Mouse (Mus musculus) limb, embryonic 11.5 days (tissue): ENCODE data around the gene Ly6g6e. TPM values are rescaled to one million over a fixed set of nuclear protein-coding genes. Genes with fewer than 3 reads are reported as not detected.
A peak's percentile ranks its signal among the peaks of the same experiment; 100 is the strongest.

Experiments used
- ATAC-seq: fragments of 200-750 bp; cut with Nextera tagmentation; 2 replicates; pipeline ENCODE4 v1.8.0; 2017; ENCODE audit warnings: low read depth; ENCODE audit not compliant: insufficient number of reproducible peaks, low FRiP score, low TSS enrichment
- DNase-seq: peaks from one replicate; pipeline ENCODE4 v3.0.0-alpha.2; 2015; ENCODE audit warnings: low spot score
- H3K27ac ChIP-seq: fragments of 300-500 bp; sonication (generic); replicated peaks from 2 replicates; pipeline ENCODE4 v1.5.1; 2014; ENCODE audit warnings: low read depth, mild to moderate bottlenecking, low read length
- H3K27me3 ChIP-seq: fragments of 300-500 bp; sonication (generic); 2 replicates; pipeline ENCODE4 v1.6.1; 2014; ENCODE audit warnings: mild to moderate bottlenecking, low read length, mixed read lengths; ENCODE audit not compliant: control insufficient read depth, insufficient read depth
- H3K36me3 ChIP-seq: fragments of 300-500 bp; sonication (generic); 2 replicates; pipeline ENCODE4 v1.6.1; 2014; ENCODE audit warnings: mild to moderate bottlenecking, low read length, moderate library complexity, mixed read lengths; ENCODE audit not compliant: control insufficient read depth, insufficient read depth
- H3K4me1 ChIP-seq: fragments of 300-500 bp; sonication (generic); 2 replicates; pipeline ENCODE4 v1.6.1; 2014; ENCODE audit warnings: low read length, mixed read lengths; ENCODE audit not compliant: control insufficient read depth, insufficient read depth
- H3K4me2 ChIP-seq: fragments of 300-500 bp; sonication (generic); 2 replicates; pipeline ENCODE4 v1.6.1; 2014; ENCODE audit warnings: low read depth, mild to moderate bottlenecking, moderate library complexity; ENCODE audit not compliant: severe bottlenecking
- H3K4me3 ChIP-seq: fragments of 300-500 bp; sonication (generic); 2 replicates; pipeline ENCODE4 v1.5.1; 2014; ENCODE audit warnings: low read depth, low read length
- H3K9ac ChIP-seq: fragments of 300-500 bp; sonication (generic); 2 replicates; pipeline ENCODE4 v1.6.1; 2014; ENCODE audit warnings: mild to moderate bottlenecking, low read length
- H3K9me3 ChIP-seq: fragments of 300-500 bp; sonication (generic); 2 replicates; pipeline ENCODE4 v1.6.1; 2016; ENCODE audit warnings: low read length; ENCODE audit not compliant: control insufficient read depth
- whole genome bisulfite sequencing: fragments of 180-500 bp; shearing (Covaris S2); extraction: QIAGEN DNeasy Blood & Tissue Kit; methylation state at CpG from one replicate; pipeline ENCODE4 v1.1.7; 2014; 5-methylcytosine and 5-hydroxymethylcytosine counted together
- polyA plus RNA-seq: library from polyadenylated mRNA; unstranded; fragments of >200 nt; fragmentation: Nextera tagmentation; extraction: Ambion mirVana; gene quantifications from 2 replicates; pipeline ENCODE4 v1.2.1, GENCODE M21; 2014

Ly6g6e gene
- polyA plus RNA-seq, 1 experiment from 2014 or later = 1.5 TPM

GRCm38 (mm10) chr17:35048149-35048931 is 28.4 kb upstream of the Ly6g6e start:
- WGBS = 38% methylated on average over 11 of the region's 11 CpGs
- H3K9me3 ChIP-seq = no peaks in the 10 kb centered on the region
- H3K4me3 ChIP-seq = no peak overlapping the region
- H3K9ac ChIP-seq = peak overlapping the region; percentile 38
- H3K36me3 ChIP-seq = peaks cover 5% of the 10 kb centered on the region
- no peak overlapping the region; the same call in 1 of the 2 replicates for H3K4me2 ChIP-seq
- no peak for DNase-seq
- no peak overlapping the region for H3K27ac ChIP-seq
- H3K27me3 ChIP-seq = no peaks in the 10 kb centered on the region
- peaks cover 28% of the 10 kb centered on the region for H3K4me1 ChIP-seq
- no peak for ATAC-seq

- H3K4me2 ChIP-seq = no peak overlapping the region
- peaks cover 10% of the 10 kb centered on the region for H3K36me3 ChIP-seq
- WGBS = 73% methylated on average over 5 of the region's 5 CpGs
- no peak for DNase-seq
- ATAC-seq = no peak
- H3K27me3 ChIP-seq = no peaks in the 10 kb centered on the region
- H3K9me3 ChIP-seq = no peaks in the 10 kb centered on the region
- peak overlapping the region; percentile 87; the same call in 1 of the 2 replicates for H3K27ac ChIP-seq
- H3K4me3 ChIP-seq = peak overlapping the region; percentile 71; the same call in 1 of the 2 replicates
- H3K4me1 ChIP-seq = peaks cover 28% of the 10 kb centered on the region
- no peak overlapping the region for H3K9ac ChIP-seq
These were observed 27.7 kb upstream of the Ly6g6e start for GRCm38 (mm10) chr17:35048932-35049440.

DNA sequence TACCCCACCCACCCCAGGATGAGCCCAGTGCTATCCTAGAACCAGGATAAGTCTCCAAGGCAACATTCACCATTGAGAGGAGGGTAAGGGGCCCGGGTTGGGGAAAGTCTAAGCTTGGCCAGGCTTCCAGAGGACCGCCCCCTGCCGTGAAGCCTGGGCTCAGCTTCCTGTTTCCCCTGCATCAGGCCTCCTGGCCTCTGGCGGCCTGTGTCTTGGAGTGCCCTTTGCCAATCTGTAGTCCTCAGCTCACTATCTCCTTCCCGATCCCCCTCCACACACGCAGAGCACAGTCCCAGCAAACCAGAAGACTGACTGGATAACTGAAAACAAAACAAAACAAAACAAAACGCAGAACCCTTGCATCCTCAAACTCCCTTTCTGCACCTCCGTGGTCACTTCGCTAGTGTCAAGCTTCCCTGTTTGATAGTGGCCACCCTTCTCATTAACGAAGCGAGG is 27.1 kb upstream of the Ly6g6e start, which contains the start of gene Clic1:
TSS of gene Clic1 (plus strand) at position 406 of the 456 bp plus-strand sequence.
- Histone ChIP-seq H3K27me3 (no peaks in the 10 kb centered on the region), H3K4me3 (peak within 1 kb of the TSS; percentile 71), H3K9ac (peak within 1 kb of the TSS; percentile 79), H3K4me1 (peaks cover 28% of the 10 kb centered on the region), H3K36me3 (peaks cover 15% of the 10 kb centered on the region), H3K9me3 (no peaks in the 10 kb centered on the region), H3K4me2 (peak within 1 kb of the TSS; percentile 76), H3K27ac (peak within 1 kb of the TSS; percentile 87)
- 2% methylated on average over 11 of the region's 11 CpGs for WGBS
- ATAC-seq = peak; percentile 10; the same call in 1 of the 2 replicates
- peak; percentile 85 for DNase-seq

DNA sequence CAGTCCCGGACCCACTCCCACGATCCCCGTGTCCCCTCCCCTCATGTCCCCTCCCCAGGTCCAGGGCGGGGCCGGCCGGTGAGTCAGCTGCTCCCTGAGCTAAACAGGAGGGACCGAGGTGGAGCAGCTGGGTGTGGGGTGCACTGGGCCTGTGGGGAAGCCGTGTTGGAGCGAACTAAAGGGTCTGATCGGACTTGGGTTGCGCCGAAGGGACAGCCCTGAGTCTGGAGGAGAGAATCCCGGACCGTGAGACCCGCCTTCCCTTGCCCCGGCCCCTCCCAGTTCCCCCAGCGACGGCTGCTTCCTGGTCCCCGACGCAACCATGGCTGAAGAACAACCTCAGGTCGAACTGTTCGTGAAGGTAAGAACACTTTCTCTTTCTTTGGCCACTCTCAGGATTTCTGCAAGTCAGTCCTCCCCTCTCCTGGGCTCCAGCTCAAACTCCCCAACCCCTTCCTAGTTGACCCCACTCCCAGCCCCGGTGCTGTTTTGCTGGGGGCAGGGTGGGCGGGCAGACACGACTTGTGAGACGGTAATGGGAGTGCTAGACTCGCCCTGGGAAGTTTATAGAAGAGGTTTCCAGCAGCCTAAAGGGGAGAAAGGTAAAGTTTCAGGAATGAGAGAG is 26.5 kb upstream of the Ly6g6e start:
- DNase-seq = peak; percentile 80
- no peaks in the 10 kb centered on the region for H3K9me3 ChIP-seq
- no peaks in the 10 kb centered on the region for H3K27me3 ChIP-seq
- peak overlapping the region; percentile 79 for H3K9ac ChIP-seq
- no peak for ATAC-seq
- H3K4me1 ChIP-seq = peaks cover 28% of the 10 kb centered on the region
- H3K4me2 ChIP-seq = peak overlapping the region; percentile 76
- 1% methylated on average over 27 of the region's 27 CpGs for WGBS
- peak overlapping the region; percentile 71 for H3K4me3 ChIP-seq
- peaks cover 15% of the 10 kb centered on the region for H3K36me3 ChIP-seq
- H3K27ac ChIP-seq = peak overlapping the region; percentile 87

- peak overlapping the region; percentile 85 for H3K27ac ChIP-seq
- DNase-seq = peak; percentile 59
- H3K36me3 ChIP-seq = peaks cover 19% of the 10 kb centered on the region
- peak; percentile 26; the same call in 1 of the 2 replicates for ATAC-seq
- peak overlapping the region; percentile 70 for H3K9ac ChIP-seq
- peaks cover 25% of the 10 kb centered on the region for H3K4me1 ChIP-seq
- no peaks in the 10 kb centered on the region for H3K27me3 ChIP-seq
- peak overlapping the region; percentile 71 for H3K4me3 ChIP-seq
- H3K9me3 ChIP-seq = no peaks in the 10 kb centered on the region
- 4% methylated on average over 21 of the region's 21 CpGs for WGBS
- peak overlapping the region; percentile 76 for H3K4me2 ChIP-seq
These were observed 25.3 kb upstream of the Ly6g6e start for GRCm38 (mm10) chr17:35051156-35052086.

- Histone ChIP-seq H3K36me3 (peaks cover 19% of the 10 kb centered on the region), H3K9me3 (no peaks in the 10 kb centered on the region), H3K9ac (peak overlapping the region; percentile 70; the same call in 1 of the 2 replicates), H3K27ac (peak overlapping the region; percentile 85; the same call in 1 of the 2 replicates), H3K27me3 (no peaks in the 10 kb centered on the region), H3K4me1 (peaks cover 25% of the 10 kb centered on the region), H3K4me2 (peak overlapping the region; percentile 76), H3K4me3 (peak overlapping the region; percentile 71; the same call in 1 of the 2 replicates)
- DNase-seq = no peak
- WGBS = 88% methylated on average over 12 of the region's 12 CpGs
- no peak for ATAC-seq
These were observed 24.4 kb upstream of the Ly6g6e start for GRCm38 (mm10) chr17:35052271-35052798.

DNA sequence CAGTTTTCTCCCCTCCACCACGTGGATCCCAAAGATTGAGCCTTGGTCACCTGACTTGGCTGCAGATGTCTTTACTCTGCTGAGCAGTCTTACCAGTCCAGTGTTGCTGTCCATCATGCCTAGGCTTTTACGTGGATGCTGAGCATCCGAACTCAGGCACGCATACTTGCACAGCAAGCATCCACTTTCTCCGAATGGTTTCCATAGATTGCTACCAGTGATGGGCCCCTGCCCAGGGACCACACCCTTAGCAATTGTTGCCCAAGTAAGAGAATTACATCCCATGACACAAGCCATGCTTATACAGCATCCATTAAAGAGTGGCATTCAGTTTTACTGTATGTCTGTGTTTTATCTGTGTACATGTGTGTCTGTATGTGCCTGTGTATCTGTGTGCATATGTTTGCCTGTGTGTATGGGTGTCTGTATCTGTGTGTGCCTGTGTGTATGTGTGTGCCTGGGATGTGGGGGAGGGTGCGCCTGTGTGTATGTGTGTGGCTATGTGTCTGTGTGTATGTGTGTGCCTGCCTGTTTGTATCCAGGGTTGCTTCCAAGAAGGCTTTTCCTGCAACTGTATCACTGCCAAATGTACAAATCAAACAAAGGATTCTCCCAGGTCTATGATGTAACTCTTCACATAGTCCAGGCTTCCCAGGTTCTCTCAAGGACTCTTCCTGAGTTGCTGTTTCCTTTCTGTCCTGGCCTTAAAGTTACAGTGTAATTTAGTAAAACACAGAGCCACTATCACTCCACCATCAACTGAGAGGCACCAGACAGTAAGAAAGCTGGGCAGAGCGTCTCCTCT is 20.8 kb upstream of the Ly6g6e start:
- Histone ChIP-seq H3K4me1 (peaks cover 15% of the 10 kb centered on the region), H3K4me3 (no peak overlapping the region), H3K36me3 (peaks cover 21% of the 10 kb centered on the region), H3K27ac (no peak overlapping the region), H3K9me3 (no peaks in the 10 kb centered on the region), H3K4me2 (no peak overlapping the region), H3K9ac (no peak overlapping the region), H3K27me3 (no peaks in the 10 kb centered on the region)
- no peak for ATAC-seq
- DNase-seq = no peak
- 88% methylated on average over 7 of the region's 7 CpGs for WGBS
